Mouse (Mus musculus) cerebellum, postnatal 10 days (tissue): ENCODE results near the gene Il3ra.
A peak's percentile ranks its signal among the peaks of the same experiment; 100 is the strongest.

Experiments
- DNase-seq, 2 experiments: peaks; one replicate each; pipeline ENCODE4 v3.0.0; 2021; ENCODE audit warnings: mixed read lengths in 2 of 2

Gene Il3ra

DNA sequence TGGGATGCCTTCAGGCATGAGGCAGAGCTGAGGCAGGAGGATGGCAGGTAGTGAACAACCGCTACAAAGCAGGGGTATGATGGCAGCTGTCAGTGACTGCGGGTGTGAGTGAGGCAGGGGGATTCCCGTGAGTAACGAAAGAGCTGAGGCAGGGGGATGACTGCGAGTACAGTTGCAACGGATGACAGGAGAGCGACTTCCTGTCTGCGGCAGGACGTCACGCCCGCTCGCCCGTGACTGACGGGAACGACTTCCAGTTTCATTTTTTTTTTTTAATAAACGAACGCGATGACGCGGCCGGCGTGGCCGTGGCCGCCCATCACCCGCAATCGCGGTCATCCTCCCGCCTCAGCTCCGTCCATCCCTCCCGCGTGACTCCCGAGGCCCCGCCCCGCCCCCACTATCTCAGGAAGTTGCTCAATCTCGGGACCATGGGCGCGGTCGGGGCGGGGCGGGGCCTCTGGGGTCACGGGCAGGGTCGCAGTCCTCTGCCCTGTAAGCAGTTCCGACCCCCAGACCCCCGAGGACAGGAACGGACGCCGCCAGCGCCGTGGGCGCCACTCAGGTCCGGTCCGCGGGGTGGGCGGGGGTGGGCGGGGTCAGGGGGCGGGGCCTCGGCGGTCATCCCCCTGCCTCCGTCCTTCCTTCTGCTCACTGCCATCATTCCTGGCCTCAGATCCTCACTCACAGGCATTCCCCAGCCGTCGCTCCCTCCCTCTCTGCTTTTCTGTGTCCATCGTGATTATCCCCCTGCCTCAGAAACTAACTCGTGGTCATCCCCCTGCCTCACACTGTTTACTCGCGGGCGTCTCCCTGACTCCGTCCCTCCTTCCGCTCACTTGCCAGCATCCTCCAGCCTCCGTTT lies at the start of gene Il3ra:
TSS of gene Il3ra (plus strand) at position 328 of the 865 bp plus-strand sequence.
- peak; percentile 90 for DNase-seq

GRCm38 (mm10) chr14:14308938-14309337 lies 37.1 kb upstream of the Il3ra start:
- peak; percentile 78 to 81 for DNase-seq

DNA sequence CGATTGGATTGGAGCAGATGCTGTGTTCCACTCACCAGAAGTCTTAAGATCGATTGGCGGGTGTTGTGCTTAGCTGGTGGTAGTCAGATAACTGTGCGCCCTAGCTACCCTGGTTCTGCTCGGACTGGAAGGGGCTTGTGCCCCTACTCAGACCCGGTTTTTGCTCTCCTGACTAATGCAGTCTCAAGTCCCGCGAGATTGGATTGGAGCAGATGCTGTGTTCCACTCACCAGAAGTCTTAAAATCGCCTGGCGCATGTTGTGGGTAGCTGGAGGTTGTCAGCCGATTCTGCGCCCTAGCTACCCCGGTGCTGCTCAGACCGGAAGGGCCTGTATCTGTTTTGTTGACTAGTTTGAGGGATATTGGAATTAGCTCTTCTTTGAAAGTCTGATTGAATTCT lies 36.7 kb upstream of the Il3ra start:
- DNase-seq = peak; percentile 37 to 44

- peak in 1 of 2 experiments; percentile 8 for DNase-seq
Observed at GRCm38 (mm10) chr14:14322528-14322927, 23.5 kb upstream of the Il3ra start, which contains the start of gene Olfr31. Olfr31 (plus strand) TSS chr14:14322828.

- peak; percentile 97 for DNase-seq
Observed at GRCm38 (mm10) chr14:14345113-14345871, 783 bp upstream of the Il3ra start.

DNA sequence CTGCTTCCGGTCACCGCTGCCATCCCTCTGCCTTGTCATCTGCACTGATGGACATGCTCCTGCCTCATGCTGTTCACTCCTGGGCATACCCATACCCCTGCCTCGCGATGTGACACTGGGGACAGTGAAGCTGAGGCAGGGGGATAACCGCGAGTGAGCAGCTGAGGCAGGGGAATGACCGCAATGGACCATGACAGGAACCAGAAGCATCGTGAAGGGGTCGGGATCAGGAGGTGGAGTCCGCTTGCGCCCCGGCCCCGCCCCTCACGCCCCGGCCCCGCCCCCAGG lies 682 bp downstream of the Il3ra start:
- no peak for DNase-seq

DNA sequence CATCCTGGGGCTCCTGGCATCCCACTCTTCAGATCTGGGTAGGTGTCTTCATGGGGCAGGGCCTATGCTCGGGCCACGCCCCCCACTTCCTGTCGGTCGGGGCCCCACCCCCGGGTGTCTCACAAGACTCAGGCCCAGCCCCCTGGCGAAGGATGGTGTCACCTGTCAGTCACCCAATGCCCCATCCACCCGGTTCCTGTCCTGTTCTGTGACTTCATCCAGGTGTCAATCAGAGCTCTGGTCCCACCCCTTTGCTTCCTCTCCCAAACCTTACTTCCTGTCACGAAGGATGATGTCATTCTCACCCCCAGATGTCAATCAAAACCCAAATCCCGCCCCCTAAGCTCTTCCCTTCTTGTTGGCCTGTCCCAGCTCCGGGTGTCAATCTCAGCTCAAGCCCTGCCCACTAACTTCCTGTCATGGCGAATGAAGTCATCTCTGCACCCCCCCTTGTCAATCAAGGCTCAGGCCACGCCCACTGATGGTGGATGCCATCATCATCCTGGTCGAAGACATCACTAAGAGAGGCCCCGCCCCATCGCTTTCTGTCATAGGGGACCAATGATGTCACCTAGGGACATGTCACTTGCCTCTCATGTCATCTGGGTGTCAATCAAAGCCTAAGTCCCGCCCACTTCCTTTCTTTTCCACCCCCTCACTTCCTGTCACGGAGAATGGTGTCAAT lies 1.2 kb downstream of the Il3ra start:
- peak; percentile 53 to 65 for DNase-seq

- DNase-seq = peak; percentile 54 to 62
Observed at GRCm38 (mm10) chr14:14347836-14348621, 2.0 kb downstream of the Il3ra start.

GRCm38 (mm10) chr14:14348674-14349401 lies 2.8 kb downstream of the Il3ra start:
- DNase-seq = peak; percentile 49 to 53

DNA sequence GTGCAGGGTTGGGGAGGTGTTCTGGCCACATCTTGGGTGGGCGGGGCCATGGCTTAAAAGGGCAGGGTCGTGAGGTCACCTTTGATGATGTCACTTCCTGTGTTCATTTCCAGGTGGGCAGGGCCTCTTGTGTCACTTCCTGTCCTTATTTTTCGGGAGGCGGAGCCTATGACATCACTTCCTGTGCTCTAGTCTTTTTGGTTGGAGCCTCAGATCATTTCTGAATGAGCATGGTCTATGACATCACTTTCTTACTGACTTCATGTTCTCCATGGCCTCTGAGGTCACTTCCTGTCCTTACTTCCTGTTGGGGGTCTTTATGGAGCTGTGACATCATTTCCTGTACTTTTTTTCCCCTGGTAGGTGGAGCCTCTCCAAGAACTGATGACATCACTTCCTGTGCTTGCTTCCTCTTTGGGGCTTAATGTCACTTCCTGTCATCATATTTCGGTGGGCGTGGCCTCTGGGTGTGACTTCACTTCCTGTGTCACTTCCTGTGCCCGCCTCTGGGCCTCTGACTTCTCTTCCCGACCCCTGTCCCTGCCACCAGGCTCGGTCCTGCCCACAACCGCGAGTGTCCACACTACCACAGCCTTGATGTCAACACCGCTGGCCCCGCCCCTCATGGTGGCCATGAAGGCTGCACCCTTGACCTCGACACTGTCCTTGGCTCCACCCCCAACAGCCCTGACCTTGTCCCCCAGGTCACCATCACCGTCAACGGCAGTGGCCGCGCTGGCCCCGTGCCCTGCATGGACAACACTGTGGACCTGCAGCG lies 3.6 kb downstream of the Il3ra start:
- DNase-seq = peak; percentile 34 to 38

DNA sequence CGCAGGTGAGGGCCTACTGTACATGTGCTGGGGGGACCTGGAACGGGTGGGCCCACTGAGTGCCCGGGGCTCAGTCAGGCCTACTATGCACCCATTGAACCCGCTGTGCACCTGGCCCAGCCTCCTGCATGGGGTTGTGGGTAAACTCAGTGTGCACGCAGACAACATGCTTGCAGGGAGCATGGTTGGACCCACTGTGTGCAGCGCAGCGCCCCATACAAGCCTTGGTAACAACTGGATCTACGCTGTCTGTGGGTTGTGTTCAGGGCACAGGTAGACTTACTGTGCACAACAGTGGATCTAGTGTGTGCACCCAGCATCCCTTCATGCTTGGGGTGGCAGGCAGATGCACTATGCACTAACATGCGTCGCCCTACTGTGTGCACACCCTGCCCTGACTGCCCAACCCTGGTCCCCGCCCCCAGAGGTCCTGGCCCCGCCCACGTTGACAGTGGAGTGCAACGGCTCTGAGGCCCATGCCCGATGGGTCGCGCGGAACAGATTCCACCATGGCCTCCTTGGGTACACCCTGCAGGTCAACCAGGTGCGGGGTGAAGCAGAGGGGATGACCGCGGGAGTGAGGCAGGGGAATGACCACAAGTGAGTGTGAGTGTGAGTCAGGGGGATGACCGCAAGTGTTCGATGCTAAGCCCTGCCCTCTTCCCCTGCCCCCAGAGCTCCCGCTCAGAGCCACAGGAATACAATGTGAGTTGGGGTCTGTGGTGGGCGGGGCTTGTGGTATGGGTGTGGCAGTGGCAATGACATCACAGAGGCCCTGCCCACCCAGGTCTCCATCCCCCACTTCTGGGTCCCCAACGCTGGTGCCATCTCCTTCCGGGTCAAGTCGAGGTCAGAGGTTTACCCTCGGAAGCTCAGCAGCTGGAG lies 4.4 kb downstream of the Il3ra start:
- peak; percentile 10 to 28 for DNase-seq

- peak in 1 of 2 experiments; percentile 7 for DNase-seq
Observed at GRCm38 (mm10) chr14:14351148-14351455, 5.0 kb downstream of the Il3ra start.

DNA sequence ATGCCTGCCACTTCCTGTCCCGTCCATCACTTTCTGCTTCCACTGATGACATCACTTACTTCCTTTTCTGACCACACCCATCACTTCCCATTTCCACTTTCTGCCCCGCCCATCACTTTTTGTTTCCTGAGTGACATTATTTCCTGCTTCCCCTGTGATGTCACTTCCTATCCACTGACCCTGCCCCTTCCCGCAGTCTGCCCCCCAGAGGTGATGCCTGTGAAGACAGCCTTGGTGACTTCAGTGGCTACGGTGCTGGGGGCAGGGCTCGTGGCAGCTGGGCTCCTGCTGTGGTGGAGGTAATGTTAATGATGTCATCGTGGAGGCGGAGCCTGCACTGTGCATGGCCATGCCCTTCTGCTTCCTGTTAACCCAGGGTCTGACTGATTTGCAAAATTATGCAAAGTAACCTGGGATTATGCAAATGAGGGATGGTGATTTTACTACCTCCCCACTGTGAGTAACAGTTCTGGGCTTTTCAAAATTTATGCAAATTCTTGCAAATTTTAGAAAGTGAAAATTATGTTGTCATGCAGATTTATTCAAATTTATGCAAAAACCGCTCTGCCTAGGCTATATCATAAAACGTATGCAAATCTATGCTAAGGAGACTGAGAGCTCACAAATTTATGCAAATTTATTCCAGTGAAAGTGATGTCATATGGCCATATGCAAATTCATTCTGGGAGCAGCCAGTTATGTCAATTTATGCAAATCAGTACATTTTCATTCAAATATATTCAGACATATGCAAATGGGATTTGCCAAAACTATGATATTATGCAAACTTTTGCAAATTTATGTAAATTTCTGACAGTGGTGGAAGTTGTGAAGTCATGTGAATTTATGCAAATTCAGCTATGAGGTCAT lies 5.9 kb downstream of the Il3ra start:
- DNase-seq = peak in 1 of 2 experiments; percentile 23

DNA sequence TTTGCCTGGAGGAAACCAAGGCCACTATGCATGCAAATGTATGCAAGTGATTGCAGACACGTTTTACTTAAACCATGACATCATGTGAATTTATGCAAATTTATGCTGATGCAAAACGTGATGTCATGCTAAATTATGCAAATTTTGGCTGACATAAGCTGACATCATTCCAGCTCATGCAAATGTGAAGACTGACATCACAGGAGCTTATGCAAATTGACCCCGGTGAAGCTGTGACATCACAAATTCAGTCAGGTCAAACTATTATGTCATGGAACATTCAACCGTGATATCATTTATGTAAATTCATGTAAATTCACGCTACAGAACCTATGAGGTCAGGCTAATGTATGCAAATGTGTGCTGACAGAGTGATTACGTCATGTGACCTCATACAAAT lies 6.5 kb downstream of the Il3ra start:
- peak in 1 of 2 experiments; percentile 21 for DNase-seq

GRCm38 (mm10) chr14:14353081-14353732 lies 7.1 kb downstream of the Il3ra start:
- DNase-seq = no peak

DNA sequence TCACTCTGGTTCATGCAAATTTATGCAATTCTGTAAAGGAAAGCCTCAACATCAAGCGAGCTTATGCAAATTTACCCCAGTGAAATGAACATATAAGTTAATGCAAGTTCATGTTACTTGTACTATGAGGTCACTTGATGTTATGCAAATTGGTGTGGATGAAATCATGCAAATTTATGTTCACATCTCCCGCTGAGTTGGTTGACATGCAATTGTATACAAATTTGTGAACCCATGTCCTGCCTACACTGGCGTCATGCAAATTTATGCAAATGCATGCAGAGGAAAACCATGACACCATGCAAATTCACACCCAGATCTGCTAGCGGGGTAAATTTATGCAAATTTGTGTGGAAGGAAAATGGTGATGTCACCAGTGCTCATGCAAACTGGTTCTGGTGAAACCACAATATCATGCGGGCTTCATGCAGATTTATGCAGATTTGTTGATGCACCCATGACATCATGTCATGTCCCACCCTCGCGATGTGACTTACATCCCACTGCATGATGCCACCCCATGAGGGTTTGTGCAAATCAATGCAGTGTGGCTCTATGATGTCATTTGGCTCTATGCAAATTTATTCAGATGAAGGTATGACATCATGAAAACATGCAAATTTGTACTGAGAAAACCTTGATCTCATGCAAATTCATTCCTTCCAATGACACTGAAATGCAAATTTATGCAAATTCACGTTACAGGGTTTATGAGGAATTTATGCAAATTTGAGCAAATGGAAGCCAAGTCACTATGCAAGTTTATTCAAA lies 7.8 kb downstream of the Il3ra start:
- DNase-seq = peak in 1 of 2 experiments; percentile 2

- no peak for DNase-seq
Observed at GRCm38 (mm10) chr14:14354511-14355359, 8.7 kb downstream of the Il3ra start.
